Mouse (Mus musculus) granulocyte monocyte progenitor cell, adult 5-6 weeks (primary cell): Measurements from ENCODE around the gene Cd276. TPM values are rescaled to one million over a fixed set of nuclear protein-coding genes. Genes with fewer than 3 reads are reported as not detected.

Source experiments
- ATAC-seq: replicated peaks from 2 replicates; pipeline ENCODE4 v1.8.0; 2016; ENCODE audit warnings: mild to moderate bottlenecking, moderate TSS enrichment, inconsistent platforms; ENCODE audit not compliant: poor library complexity, severe bottlenecking
- total RNA-seq, 2 experiments: library from RNA; stranded (forward) in 1 of 2; stranded (reverse) in 1 of 2; fragments of 200-712, 200-1000 nt in 1 of 2; fragments of >200 nt in 1 of 2; fragmentation: Nextera tagmentation in 1 of 2; gene quantifications; 2 replicates each; pipeline ENCODE4 v1.2.3; 2014 to 2017

Gene Cd276
- total RNA-seq, 2 experiments from 2014 or later, result not detected

GRCm38 (mm10) chr9:58519953-58520352 is 35.3 kb downstream of the Cd276 start:
- ATAC-seq, result no peak

- ATAC-seq, result peak; percentile 64
Observed at GRCm38 (mm10) chr9:58517866-58518750, 37.1 kb downstream of the Cd276 start.

GRCm38 (mm10) chr9:58516480-58516879 is 38.8 kb downstream of the Cd276 start:
- ATAC-seq, result no peak

DNA sequence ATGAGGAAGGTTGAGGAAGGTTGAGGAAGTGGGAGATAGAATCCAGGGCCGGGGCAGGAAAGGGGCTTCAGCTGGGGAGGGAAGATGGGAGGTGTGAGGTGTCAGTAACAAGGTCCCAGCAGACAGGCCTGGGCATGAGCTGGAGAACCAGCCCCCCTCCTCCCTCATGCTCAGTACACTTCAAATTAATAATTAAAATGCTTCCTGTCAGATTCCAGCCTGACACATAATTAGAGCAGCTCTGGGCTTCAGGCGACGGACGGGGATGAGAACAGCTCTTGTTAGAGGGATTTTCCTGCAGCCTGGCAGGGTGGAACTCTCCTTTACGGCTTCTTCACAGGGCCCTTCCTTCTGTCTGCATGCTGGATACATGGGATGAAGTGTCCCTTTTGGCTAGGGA is 41.5 kb downstream of the Cd276 start:
- no peak for ATAC-seq

DNA sequence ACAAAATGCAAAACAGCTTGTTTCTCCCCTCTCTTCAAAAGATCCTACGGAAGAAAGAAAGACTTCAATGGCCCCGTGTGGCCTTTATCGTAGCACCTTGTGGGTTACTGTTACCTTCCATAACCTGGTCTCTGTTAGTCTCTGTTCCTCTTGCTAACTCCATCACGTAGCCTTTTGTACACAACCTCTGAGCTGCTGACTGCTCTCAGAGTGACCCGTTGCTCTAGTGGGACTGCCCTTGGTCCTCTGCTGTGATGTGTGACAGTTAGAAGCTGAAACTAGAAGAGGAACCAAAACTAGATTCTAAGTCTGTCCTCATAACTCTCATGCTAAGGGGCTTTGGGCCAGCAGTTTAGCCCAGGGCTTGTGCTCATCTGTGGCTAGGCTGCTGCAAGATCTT is 44.8 kb downstream of the Cd276 start:
- ATAC-seq, result peak; percentile 83

DNA sequence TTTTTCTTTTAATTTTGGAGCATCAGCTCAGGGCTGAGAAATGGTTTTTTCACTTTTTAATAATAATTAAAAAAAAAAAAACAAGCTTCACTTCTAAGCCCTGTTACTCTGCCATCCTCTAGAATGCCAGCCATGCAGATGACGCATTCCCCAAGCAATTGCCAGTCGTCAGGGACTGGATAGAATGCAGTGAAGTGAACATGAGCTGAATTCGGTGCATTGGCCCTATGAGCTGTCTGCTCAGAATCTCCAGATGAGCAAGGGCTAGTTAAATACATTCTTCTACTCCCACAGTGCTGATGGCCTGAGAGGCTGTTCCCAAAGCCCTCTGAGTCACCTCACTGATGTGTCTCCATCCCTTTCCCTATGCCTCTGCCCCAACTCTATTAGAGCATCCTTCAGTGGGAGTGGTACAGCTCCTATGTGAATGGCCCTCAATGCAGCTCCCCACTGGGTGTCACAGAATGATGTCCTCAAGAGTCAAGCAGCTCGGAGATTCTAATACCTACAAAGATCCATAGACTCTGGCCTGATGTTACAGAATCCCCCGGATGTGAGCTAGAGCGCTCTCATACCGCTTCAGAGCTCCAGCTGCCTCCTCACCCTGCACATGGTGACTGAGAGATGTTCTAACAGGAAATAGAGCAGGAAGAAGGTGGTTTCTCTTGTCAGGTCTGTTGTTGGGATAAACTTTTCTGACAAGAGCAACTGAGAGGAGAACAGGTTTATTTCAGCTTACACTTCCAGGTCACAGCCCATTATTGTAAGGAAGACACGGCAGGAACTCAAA is 47.8 kb downstream of the Cd276 start:
- no peak for ATAC-seq

- ATAC-seq, result no peak
Observed at GRCm38 (mm10) chr9:58500946-58501345, 54.3 kb downstream of the Cd276 start.

DNA sequence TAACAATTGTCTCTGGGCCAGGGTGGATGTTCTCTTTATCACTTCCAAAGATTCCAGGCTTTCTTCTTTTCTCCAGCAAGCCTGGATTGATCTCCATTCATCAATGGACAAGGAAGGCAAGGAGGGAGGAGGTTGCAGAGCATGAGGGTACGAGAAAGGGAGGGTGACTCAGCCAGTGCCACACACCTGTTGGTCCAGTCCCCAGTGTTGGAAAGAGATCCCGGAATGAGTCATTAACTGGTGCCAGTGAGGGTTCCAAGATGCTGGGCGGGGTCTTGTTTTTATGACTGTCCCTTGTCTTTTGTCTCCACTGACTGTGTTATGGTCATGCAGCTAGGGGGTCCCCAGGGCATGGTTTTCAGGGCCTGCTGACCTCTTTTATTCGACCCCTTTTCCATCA is 57.3 kb downstream of the Cd276 start:
- no peak for ATAC-seq

DNA sequence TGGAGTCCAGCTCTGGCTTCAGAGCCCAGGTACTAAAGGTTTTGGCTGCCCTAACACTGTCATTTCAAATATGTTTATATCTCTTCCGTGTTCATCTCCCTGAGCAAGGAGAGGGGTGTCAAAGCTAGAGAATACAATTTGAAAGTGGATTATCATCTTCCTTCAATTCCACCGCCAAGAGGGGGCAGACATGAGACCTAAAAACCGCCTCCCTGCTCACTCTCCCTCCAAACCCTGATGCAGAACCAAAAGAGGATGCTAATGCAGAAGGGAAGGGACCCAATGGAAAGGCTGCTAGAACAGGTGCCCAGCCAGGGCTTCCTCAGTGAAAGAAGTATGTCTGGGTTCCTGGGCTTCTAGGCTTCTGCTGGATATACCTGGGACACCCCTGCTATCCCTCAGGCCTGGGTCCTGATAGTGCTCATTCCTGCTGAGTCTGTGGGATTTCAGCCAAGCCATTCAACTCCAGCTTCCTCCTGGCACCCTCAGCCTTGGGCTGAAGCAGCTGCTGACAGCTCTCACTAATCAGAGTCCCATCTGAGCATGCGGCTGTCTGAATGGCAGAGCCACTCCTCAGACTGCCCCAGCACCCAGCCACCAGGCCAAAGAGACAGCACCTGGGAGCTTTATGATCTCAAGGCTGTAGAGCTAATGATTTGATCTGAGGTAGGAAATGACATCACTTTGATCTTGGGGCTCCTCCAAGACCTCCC is 58.6 kb downstream of the Cd276 start:
- no peak; the same call in 1 of the 2 replicates for ATAC-seq

GRCm38 (mm10) chr9:58495035-58495434 is 60.2 kb downstream of the Cd276 start:
- ATAC-seq, result no peak

DNA sequence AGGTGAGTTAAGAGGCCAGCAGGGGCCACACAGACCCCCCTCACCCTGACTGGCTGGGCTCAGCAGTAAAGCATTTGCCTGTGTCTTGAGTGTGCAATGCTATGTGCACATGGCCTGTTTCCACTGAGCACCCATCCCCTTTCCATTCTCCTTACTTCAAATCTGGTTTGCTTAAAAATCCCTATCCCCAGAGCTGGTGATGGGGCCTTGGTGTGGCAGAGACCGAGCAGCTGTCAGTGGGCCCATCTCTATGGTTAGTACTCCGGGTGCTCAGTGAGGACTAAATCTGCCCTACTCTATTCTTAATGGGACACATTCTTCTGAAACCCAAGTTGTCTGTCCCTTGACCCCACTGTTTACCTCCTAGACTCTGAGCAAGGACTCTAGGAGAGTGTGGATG is 64.8 kb downstream of the Cd276 start:
- ATAC-seq, result no peak

DNA sequence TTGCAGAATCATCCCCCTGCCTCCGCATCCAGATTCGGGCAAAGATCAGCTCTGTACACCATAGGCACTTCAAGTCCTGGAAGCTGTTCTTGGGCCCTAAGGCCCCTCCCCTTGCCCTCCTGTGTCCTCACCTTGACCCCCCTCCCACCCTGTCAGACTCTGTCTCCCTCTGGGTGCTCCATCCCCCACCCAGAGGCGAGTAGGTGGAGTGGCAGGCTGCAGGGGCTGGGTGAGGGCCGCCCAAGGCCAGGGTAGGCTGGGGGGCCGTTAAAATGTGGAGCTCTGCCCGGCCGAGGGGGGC is 65.4 kb downstream of the Cd276 start:
- no peak for ATAC-seq

- ATAC-seq, result no peak
Observed at GRCm38 (mm10) chr9:58489133-58489864, 65.9 kb downstream of the Cd276 start.

GRCm38 (mm10) chr9:58487851-58488801 is 67.1 kb downstream of the Cd276 start, which contains the start of gene Insyn1:
Insyn1 (plus strand) TSS chr9:58488603.
- peak; percentile 38 for ATAC-seq

DNA sequence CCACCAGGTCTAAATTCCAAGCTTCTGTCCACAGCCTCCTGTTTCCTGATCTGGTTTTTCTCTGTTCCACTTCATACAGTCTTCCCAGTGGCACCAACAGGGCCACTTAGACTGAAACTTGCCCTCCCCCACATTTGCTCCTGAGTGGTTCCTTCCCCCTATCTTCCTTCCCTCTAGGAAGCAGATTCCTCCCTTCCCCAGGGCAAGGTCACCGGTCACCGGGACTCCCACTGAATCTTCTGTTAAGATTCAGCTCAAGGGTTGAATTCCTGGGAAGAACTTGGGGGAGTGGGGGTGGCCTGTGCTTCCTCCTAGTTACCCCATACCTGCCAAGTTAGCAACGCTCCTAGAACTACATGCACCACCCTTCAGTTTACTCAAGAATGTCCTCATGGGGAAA is 68.2 kb downstream of the Cd276 start:
- ATAC-seq, result no peak
